Mouse (Mus musculus) WW6 (cell line): Measurements from ENCODE around the gene Rad51b.

ENCODE experiments used
- DNase-seq: peaks from one replicate; pipeline ENCODE4 v3.0.0-alpha.2; 2013; ENCODE audit warnings: low read depth, low spot score

Rad51b gene

DNA sequence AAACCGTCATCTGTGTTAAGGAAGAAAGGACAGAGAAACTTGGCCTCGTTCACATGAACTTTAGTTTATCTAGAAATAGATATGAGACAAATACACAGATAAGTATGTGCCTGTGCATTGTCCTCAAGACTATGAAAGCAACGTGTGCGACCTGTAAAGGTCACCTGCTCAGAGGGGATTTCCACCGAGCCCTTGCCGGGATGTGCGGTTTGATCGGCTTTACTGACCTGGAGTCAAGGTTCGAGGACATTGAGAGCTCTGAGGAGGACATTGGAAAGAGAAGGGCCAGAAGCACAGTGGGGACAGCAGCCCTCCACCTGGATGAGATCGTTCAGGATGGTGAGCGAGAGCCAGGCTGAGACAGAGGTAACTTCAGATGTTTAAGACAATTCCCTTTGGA lies 561.3 kb downstream of the Rad51b start:
- no peak for DNase-seq

DNA sequence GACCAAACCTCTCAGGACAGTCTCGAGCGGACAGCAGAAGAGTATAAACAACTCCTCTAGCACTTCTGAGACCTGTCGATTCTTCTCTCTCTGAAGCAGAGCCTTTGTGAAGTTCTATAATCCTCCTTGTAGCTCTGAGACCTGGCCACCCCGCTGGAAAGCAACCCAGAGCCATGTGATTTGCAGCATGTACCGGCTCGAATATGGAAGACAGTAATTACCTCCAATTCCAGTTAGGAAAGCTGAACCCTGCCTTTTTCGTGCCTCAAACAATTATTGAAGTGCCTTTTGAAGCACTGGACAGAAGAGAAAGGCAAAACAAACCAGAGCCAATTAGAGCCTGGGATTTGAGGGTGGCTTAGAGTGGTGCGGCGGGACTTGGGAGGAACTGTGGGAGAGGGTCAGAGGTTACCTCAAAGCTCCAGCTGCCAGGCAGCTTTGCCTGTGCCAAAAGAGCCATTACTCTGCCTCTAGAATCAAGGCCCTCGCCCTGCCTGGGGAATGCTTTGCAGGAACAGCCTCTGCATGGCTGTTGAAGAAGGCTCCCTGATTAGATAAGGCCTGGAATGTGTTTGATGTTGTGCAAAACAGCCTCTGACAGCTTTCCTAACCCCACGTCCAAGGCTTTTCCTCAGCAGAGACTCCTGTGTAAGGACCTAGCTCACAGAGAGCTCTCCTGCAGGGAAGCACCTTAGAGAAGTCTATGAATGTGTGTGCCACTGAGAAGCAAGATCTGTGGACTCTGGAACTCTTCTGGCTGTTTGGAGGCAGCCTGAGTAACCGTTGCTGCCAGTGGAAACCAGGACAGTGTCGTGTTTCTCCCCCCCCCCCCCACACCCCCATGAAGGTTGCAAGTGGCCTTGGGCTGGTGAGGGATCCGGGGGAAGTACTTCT lies 562.5 kb downstream of the Rad51b start:
- no peak for DNase-seq

DNA sequence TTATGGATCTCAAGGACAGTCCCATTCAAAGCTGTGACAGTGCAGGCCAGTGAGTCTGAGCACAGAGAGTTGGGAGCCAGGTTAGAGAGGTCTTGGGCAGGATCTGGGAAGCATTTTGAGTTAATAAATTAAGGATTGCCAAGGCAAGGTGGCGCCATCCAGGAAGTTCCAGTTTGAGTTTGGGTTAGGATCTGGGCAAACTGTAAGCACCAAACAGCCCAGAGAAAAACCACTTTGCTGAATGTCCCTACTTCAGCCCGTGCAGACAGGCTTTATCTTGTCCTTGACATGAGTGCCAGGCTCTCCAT lies 563.1 kb downstream of the Rad51b start:
- DNase-seq: no peak
